Mouse (Mus musculus): ENCODE results near the gene Pla2g3. TPM values are rescaled to one million over a fixed set of nuclear protein-coding genes. Genes with fewer than 3 reads are reported as not detected.

Gene Pla2g3
- polyA plus RNA-seq, 1 experiment, result not detected

- Histone ChIP-seq H3K27ac (ENCODE audit: insufficient read depth, low read depth, low read length) (no peak overlapping the region), H3K4me1 (ENCODE audit: control insufficient read depth, insufficient read depth, low read length) (peaks cover 2% of the 10 kb centered on the region; the same call in 1 of the 2 replicates), H3K4me3 (ENCODE audit: insufficient read depth, low read length) (no peak overlapping the region)
- TF ChIP-seq CTCF (IDR thresholded peaks at IDR 0.05; ENCODE audit: low read depth, low read length) (no peak), POLR2A (IDR thresholded peaks at IDR 0.05; ENCODE audit: borderline replicate concordance, low read depth, low read length) (no peak)
These were observed 952 bp downstream of the Pla2g3 start for GRCm38 (mm10) chr11:3489036-3489435.

GRCm38 (mm10) chr11:3492748-3493147 lies 4.7 kb downstream of the Pla2g3 start:
- Histone ChIP-seq H3K4me3 (ENCODE audit: insufficient read depth, low read length) (no peak overlapping the region), H3K4me1 (ENCODE audit: control insufficient read depth, insufficient read depth, low read length) (no peaks in the 10 kb centered on the region), H3K27ac (ENCODE audit: insufficient read depth, low read depth, low read length) (no peak overlapping the region)
- TF ChIP-seq CTCF (IDR thresholded peaks at IDR 0.05; ENCODE audit: low read depth, low read length) (no peak), POLR2A (IDR thresholded peaks at IDR 0.05; ENCODE audit: borderline replicate concordance, low read depth, low read length) (no peak)

- H3K4me1 ChIP-seq (ENCODE audit: control insufficient read depth, insufficient read depth, low read length), result no peaks in the 10 kb centered on the region
- H3K27ac ChIP-seq (ENCODE audit: insufficient read depth, low read depth, low read length), result no peak overlapping the region
- no peak overlapping the region for H3K4me3 ChIP-seq (ENCODE audit: insufficient read depth, low read length)
- TF ChIP-seq CTCF (IDR thresholded peaks at IDR 0.05; ENCODE audit: low read depth, low read length) (no peak), POLR2A (IDR thresholded peaks at IDR 0.05; ENCODE audit: borderline replicate concordance, low read depth, low read length) (no peak)
These were observed 6.8 kb downstream of the Pla2g3 start for GRCm38 (mm10) chr11:3494857-3495256.

- TF ChIP-seq POLR2A (IDR thresholded peaks at IDR 0.05; ENCODE audit: borderline replicate concordance, low read depth, low read length) (no peak), CTCF (IDR thresholded peaks at IDR 0.05; ENCODE audit: low read depth, low read length) (no peak)
- H3K4me3 ChIP-seq (ENCODE audit: insufficient read depth, low read length), result no peak overlapping the region
- no peak overlapping the region for H3K27ac ChIP-seq (ENCODE audit: insufficient read depth, low read depth, low read length)
- no peaks in the 10 kb centered on the region for H3K4me1 ChIP-seq (ENCODE audit: control insufficient read depth, insufficient read depth, low read length)
These were observed 7.4 kb downstream of the Pla2g3 start for GRCm38 (mm10) chr11:3495496-3495895.

GRCm38 (mm10) chr11:3496756-3497155 lies 8.7 kb downstream of the Pla2g3 start:
- TF ChIP-seq CTCF (IDR thresholded peaks at IDR 0.05; ENCODE audit: low read depth, low read length) (no peak), POLR2A (IDR thresholded peaks at IDR 0.05; ENCODE audit: borderline replicate concordance, low read depth, low read length) (no peak)
- Histone ChIP-seq H3K27ac (ENCODE audit: insufficient read depth, low read depth, low read length) (no peak overlapping the region), H3K4me3 (ENCODE audit: insufficient read depth, low read length) (no peak overlapping the region), H3K4me1 (ENCODE audit: control insufficient read depth, insufficient read depth, low read length) (no peaks in the 10 kb centered on the region)

- no peak overlapping the region for H3K27ac ChIP-seq (ENCODE audit: insufficient read depth, low read depth, low read length)
- H3K4me3 ChIP-seq (ENCODE audit: insufficient read depth, low read length), result no peak overlapping the region
- no peaks in the 10 kb centered on the region for H3K4me1 ChIP-seq (ENCODE audit: control insufficient read depth, insufficient read depth, low read length)
- TF ChIP-seq POLR2A (IDR thresholded peaks at IDR 0.05; ENCODE audit: borderline replicate concordance, low read depth, low read length), result no peak
- no peak for TF ChIP-seq CTCF (IDR thresholded peaks at IDR 0.05; ENCODE audit: low read depth, low read length)
These were observed 9.2 kb downstream of the Pla2g3 start for GRCm38 (mm10) chr11:3497296-3497695.

- TF ChIP-seq CTCF (IDR thresholded peaks at IDR 0.05; ENCODE audit: low read depth, low read length) (no peak), POLR2A (IDR thresholded peaks at IDR 0.05; ENCODE audit: borderline replicate concordance, low read depth, low read length) (no peak)
- H3K4me3 ChIP-seq (ENCODE audit: insufficient read depth, low read length), result no peak overlapping the region
- H3K27ac ChIP-seq (ENCODE audit: insufficient read depth, low read depth, low read length), result no peak overlapping the region
- peaks cover 3% of the 10 kb centered on the region for H3K4me1 ChIP-seq (ENCODE audit: control insufficient read depth, insufficient read depth, low read length)
These were observed 14.0 kb downstream of the Pla2g3 start for GRCm38 (mm10) chr11:3502057-3502456.

- H3K4me1 ChIP-seq (ENCODE audit: control insufficient read depth, insufficient read depth, low read length), result peaks cover 3% of the 10 kb centered on the region
- H3K4me3 ChIP-seq (ENCODE audit: insufficient read depth, low read length), result no peak overlapping the region
- no peak overlapping the region for H3K27ac ChIP-seq (ENCODE audit: insufficient read depth, low read depth, low read length)
- TF ChIP-seq POLR2A (IDR thresholded peaks at IDR 0.05; ENCODE audit: borderline replicate concordance, low read depth, low read length), result no peak
- no peak for TF ChIP-seq CTCF (IDR thresholded peaks at IDR 0.05; ENCODE audit: low read depth, low read length)
These were observed 14.5 kb downstream of the Pla2g3 start for GRCm38 (mm10) chr11:3502459-3503072.

- no peak overlapping the region for H3K27ac ChIP-seq (ENCODE audit: insufficient read depth, low read depth, low read length)
These were observed 15.9 kb downstream of the Pla2g3 start for GRCm38 (mm10) chr11:3503755-3504693.

GRCm38 (mm10) chr11:3508226-3508625 lies 20.1 kb downstream of the Pla2g3 start:
- Histone ChIP-seq H3K4me1 (ENCODE audit: control insufficient read depth, insufficient read depth, low read length) (peaks cover 9% of the 10 kb centered on the region), H3K4me3 (ENCODE audit: insufficient read depth, low read length) (no peak overlapping the region), H3K27ac (ENCODE audit: insufficient read depth, low read depth, low read length) (no peak overlapping the region)
- TF ChIP-seq POLR2A (IDR thresholded peaks at IDR 0.05; ENCODE audit: borderline replicate concordance, low read depth, low read length), result no peak
- TF ChIP-seq CTCF (IDR thresholded peaks at IDR 0.05; ENCODE audit: low read depth, low read length), result no peak

More at GRCm38 (mm10) chr11:3503755-3504693, 15.9 kb downstream of the Pla2g3 start:
- Histone ChIP-seq H3K4me1 (ENCODE audit: control insufficient read depth, insufficient read depth, low read length) (peaks cover 3% of the 10 kb centered on the region), H3K4me3 (ENCODE audit: insufficient read depth, low read length) (no peak overlapping the region)
- TF ChIP-seq POLR2A (IDR thresholded peaks at IDR 0.05; ENCODE audit: borderline replicate concordance, low read depth, low read length), result no peak
- TF ChIP-seq CTCF (IDR thresholded peaks at IDR 0.05; ENCODE audit: low read depth, low read length), result no peak

Data from bone marrow macrophage, adult 2 months (primary cell).